Mouse (Mus musculus): Measurements from ENCODE around the gene Slc7a1.

DNA sequence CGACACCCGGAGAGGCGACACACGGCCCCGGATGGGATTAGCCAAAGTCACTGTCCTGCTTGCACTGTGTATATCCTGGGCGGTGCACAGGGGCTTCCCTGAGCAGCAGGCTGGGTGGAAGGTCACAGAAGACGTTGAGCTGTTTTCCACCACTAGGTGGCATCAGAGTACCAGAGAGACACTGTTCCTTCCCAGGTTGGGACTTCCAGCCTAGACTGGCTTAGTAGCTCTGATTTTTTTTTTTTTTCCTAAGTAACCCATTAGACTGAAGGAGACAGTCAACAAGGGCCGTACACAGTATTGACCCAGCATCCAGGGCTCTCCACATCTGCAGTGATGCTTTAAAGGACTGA, 67.1 kb downstream of the Slc7a1 start:
- TF ChIP-seq CTCF (IDR thresholded peaks at IDR 0.05; ENCODE audit: low read depth), result peak; percentile 93
- TF ChIP-seq EP300 (optimal IDR thresholded peaks at IDR 0.05), result no peak

All from stomach, postnatal 0 days (tissue).